Mouse (Mus musculus) hindbrain, embryonic 14.5 days (tissue): Measurements from ENCODE around the gene Pex3. TPM values are rescaled to one million over a fixed set of nuclear protein-coding genes. Genes with fewer than 3 reads are reported as not detected.

Experiments
- ATAC-seq: fragments of 200-750 bp; cut with Nextera tagmentation; 2 replicates; pipeline ENCODE4 v1.8.0; 2017; ENCODE audit warnings: moderate number of reproducible peaks, mild to moderate bottlenecking, moderate TSS enrichment, moderate library complexity; ENCODE audit not compliant: low FRiP score
- DNase-seq: peaks from one replicate; pipeline ENCODE4 v3.0.0-alpha.2; 2015; ENCODE audit warnings: low spot score
- H3K27ac ChIP-seq: fragments of 300-500 bp; sonication (generic); 2 replicates; pipeline ENCODE4 v1.5.1; 2014; ENCODE audit warnings: mild to moderate bottlenecking, moderate library complexity
- H3K27me3 ChIP-seq: fragments of 300-500 bp; sonication (generic); 2 replicates; pipeline ENCODE4 v1.6.1; 2014; ENCODE audit warnings: mild to moderate bottlenecking, low read length, mixed read lengths; ENCODE audit not compliant: control insufficient read depth, insufficient read depth
- H3K36me3 ChIP-seq: fragments of 300-500 bp; sonication (generic); replicated peaks from 2 replicates; pipeline ENCODE4 v1.6.1; 2014; ENCODE audit not compliant: control insufficient read depth, insufficient read depth
- H3K4me1 ChIP-seq: fragments of 300-500 bp; sonication (generic); replicated peaks from 2 replicates; pipeline ENCODE4 v1.6.1; 2014; ENCODE audit warnings: antibody characterized with exemption, low read length, mixed read lengths; ENCODE audit not compliant: control insufficient read depth, insufficient read depth
- H3K4me2 ChIP-seq: fragments of 300-500 bp; sonication (generic); replicated peaks from 2 replicates; pipeline ENCODE4 v1.6.1; 2014; ENCODE audit warnings: mild to moderate bottlenecking, moderate library complexity
- H3K4me3 ChIP-seq: fragments of 300-500 bp; sonication (generic); replicated peaks from 2 replicates; pipeline ENCODE4 v1.5.1; 2014; ENCODE audit warnings: mild to moderate bottlenecking, low read length
- H3K9ac ChIP-seq: fragments of 300-500 bp; sonication (generic); 2 replicates; pipeline ENCODE4 v1.6.1; 2014
- H3K9me3 ChIP-seq: fragments of 300-500 bp; sonication (generic); 2 replicates; pipeline ENCODE4 v1.6.1; 2016; ENCODE audit warnings: low read length; ENCODE audit not compliant: control insufficient read depth
- WGBS: fragments of 180-500 bp; shearing (Covaris S2); extraction: QIAGEN DNeasy Blood & Tissue Kit; methylation state at CpG from one replicate; pipeline ENCODE4 v1.1.7; 2014; 5-methylcytosine and 5-hydroxymethylcytosine counted together
- polyA plus RNA-seq: library from polyadenylated mRNA; unstranded; fragments of >200 nt; fragmentation: Nextera tagmentation; extraction: Ambion mirVana; gene quantifications from 2 replicates; pipeline ENCODE4 v1.2.1, GENCODE M21; 2014

Gene Pex3
- polyA plus RNA-seq, 1 experiment from 2014 or later = 30.8 TPM

DNA sequence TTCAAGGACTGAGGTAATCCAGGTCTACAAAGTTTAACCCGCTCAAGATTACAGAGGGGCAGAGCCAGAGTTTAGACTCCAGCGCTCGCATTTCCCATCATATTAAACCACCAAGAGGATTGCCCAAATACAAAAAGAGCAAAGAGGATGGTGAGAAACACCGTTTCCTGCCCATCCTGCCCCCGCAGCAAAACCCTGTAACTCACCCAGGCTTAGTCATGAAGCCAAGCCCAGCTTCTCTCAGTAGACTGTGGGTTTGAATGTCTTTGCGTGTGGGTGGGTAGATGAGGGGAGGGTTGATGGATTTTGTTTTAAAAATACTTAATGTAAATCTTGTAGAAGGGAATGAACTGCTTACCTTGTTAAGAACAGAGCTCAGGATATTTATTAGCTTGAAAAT, 19.5 kb upstream of the Pex3 start:
- Histone ChIP-seq H3K36me3 (no peaks in the 10 kb centered on the region), H3K4me2 (no peak overlapping the region), H3K9me3 (no peaks in the 10 kb centered on the region), H3K27ac (no peak overlapping the region), H3K9ac (no peak overlapping the region), H3K4me1 (no peaks in the 10 kb centered on the region), H3K27me3 (no peaks in the 10 kb centered on the region), H3K4me3 (no peak overlapping the region)
- no peak for ATAC-seq
- 93% methylated on average over 6 of the region's 6 CpGs for WGBS
- no peak for DNase-seq

DNA sequence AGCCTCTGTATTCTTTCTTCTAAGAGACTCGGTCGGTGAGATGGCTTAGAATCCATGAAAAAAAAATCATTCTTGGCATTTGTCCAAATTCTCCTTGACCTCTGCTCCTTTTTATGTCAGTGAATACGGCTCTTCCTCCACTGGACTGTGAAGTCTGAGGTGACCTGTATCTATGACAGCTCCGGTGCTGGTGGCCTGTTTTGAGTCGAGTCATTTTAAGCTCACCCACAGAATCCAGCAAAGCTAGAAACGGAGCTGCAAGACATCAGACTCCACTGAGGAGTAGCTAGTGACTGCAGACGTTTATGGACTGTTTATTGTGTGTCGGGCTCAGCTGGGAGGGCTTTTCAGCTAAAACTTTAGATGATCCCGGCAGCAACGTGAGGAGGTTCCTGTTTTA, 19.1 kb upstream of the Pex3 start:
- DNase-seq = no peak
- H3K4me1 ChIP-seq = no peaks in the 10 kb centered on the region
- H3K27me3 ChIP-seq = no peaks in the 10 kb centered on the region
- H3K9ac ChIP-seq = no peak overlapping the region
- no peak for ATAC-seq
- H3K27ac ChIP-seq = no peak overlapping the region
- H3K36me3 ChIP-seq = no peaks in the 10 kb centered on the region
- H3K4me3 ChIP-seq = no peak overlapping the region
- H3K9me3 ChIP-seq = no peaks in the 10 kb centered on the region
- no peak overlapping the region for H3K4me2 ChIP-seq
- WGBS = 56% methylated on average over 10 of the region's 10 CpGs

DNA sequence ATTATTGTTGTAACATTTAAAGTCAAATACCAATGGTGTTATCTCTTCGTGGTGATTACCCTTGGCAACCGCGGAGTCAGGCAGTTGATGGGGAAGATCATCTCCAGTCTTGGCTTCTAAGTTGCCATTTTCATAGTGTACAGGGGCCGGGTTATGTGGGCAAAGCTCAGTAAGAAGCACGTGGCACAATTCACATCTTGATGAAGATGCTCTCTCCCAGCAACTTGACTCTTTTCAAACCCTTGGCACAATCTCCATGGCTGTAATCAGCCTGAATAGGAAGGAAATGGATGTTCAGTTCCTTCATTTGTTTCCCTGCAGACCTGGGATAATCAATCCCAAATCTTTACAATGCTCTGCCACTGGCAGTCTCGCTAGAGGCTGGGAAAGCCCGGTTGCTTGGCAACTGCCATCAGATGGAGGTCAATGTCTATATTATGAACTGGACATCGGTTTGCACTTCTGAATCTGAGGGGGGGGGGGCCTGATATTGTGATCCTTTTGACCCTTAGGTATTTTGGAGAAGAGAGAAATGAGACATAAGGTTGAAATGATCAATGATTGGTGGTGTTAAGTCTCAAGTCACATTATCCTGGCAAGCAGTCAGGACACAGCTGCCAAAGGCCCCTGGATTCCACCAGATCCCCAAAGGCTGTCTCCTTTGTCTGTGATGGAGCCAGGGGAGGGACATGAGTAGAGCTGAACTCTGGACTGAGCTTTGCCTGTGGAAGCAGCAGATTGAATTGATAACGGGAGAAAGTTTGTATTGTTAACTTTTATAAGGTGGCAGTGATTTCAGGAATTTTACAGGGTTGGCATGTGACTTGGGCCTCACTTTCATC, 18.0 kb upstream of the Pex3 start:
- no peaks in the 10 kb centered on the region for H3K4me1 ChIP-seq
- no peak overlapping the region for H3K4me3 ChIP-seq
- 29% methylated on average over 9 of the region's 9 CpGs for WGBS
- H3K9me3 ChIP-seq = no peaks in the 10 kb centered on the region
- H3K36me3 ChIP-seq = no peaks in the 10 kb centered on the region
- DNase-seq (no peak), ATAC-seq (peak; percentile 50)
- H3K27me3 ChIP-seq = no peaks in the 10 kb centered on the region
- no peak overlapping the region for H3K9ac ChIP-seq
- H3K4me2 ChIP-seq = no peak overlapping the region
- no peak overlapping the region for H3K27ac ChIP-seq

DNA sequence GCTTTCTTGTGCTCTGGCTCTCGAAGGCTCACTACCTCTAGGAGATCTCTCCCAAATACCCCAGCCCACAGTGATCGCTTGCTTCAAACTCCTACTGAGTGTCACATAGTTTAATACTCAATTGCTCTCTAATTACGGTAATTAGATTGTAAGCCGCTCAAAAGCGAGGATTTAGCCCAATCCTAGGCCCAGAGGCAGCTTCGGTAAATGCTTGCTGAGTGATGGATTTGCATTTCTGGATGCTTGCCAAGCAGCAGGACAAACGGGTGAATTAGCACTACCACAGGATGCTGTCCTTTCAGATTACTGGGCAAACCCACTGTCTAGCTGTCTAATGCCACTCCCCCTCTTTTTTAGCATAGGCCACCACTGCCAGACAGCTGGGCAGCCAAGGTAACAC, 16.9 kb upstream of the Pex3 start:
- DNase-seq (peak; percentile 63), ATAC-seq (peak; percentile 58; the same call in 1 of the 2 replicates)
- Histone ChIP-seq H3K4me2 (no peak overlapping the region), H3K4me1 (0 out of 2 replicates have a peak, but pooled peaks cover 2% of the 10 kb centered on the region), H3K36me3 (no peaks in the 10 kb centered on the region), H3K4me3 (no peak overlapping the region), H3K9ac (no peak overlapping the region), H3K27ac (no peak overlapping the region), H3K27me3 (no peaks in the 10 kb centered on the region), H3K9me3 (no peaks in the 10 kb centered on the region)
- 28% methylated on average over 7 of the region's 7 CpGs for WGBS

DNA sequence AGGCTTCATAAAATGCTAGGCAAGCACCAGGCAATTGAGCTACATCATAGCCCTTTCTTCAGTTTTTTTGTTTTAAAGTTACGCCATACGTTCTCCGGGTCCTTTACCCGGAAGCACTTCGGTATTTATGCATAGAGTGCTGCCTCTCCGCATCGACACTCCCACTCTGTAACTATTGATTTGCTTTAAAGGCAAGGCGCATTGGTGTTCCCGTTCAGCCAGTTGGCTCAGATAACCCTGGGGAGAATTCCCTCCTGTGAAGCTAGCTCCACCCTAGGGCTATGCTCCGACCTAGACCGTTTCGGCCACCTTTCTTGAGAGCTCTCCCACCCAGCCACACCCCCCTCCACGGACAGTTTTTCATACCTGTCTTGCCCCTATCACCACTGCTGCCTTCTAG, 13.5 kb upstream of the Pex3 start:
- 68% methylated on average over 13 of the region's 13 CpGs for WGBS
- H3K36me3 ChIP-seq = no peaks in the 10 kb centered on the region; the same call in 1 of the 2 replicates
- no peak for DNase-seq

DNA sequence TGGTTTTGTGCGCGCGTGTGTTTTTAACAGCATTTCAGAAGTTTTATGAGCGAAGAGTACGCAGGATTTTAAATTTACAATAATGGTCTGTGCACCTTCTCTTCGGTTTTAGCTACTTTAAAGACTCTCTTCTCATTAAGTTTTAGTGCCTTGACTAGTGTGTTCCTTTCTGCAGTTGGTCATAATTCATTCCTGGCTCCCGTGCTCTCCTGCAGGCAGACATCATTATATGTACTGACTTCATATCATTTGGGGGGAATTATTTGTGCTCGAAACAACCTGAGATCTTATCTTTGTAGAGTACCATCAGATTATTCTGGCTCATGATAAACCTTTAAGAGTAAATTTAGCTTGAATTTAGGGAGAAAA, 12.1 kb upstream of the Pex3 start:
- 0 out of 2 replicates have a peak overlapping the region, but pooled peaks have one; percentile 9 for H3K9ac ChIP-seq

More for the DNA sequence above, 13.5 kb upstream of the Pex3 start:
- no peak overlapping the region for H3K27ac ChIP-seq
- no peak overlapping the region for H3K9ac ChIP-seq
- no peak overlapping the region for H3K4me3 ChIP-seq
- no peaks in the 10 kb centered on the region for H3K9me3 ChIP-seq
- no peaks in the 10 kb centered on the region for H3K27me3 ChIP-seq
- H3K4me2 ChIP-seq = no peak overlapping the region
- ATAC-seq = no peak
- 0 out of 2 replicates have a peak, but pooled peaks cover 3% of the 10 kb centered on the region for H3K4me1 ChIP-seq

DNA sequence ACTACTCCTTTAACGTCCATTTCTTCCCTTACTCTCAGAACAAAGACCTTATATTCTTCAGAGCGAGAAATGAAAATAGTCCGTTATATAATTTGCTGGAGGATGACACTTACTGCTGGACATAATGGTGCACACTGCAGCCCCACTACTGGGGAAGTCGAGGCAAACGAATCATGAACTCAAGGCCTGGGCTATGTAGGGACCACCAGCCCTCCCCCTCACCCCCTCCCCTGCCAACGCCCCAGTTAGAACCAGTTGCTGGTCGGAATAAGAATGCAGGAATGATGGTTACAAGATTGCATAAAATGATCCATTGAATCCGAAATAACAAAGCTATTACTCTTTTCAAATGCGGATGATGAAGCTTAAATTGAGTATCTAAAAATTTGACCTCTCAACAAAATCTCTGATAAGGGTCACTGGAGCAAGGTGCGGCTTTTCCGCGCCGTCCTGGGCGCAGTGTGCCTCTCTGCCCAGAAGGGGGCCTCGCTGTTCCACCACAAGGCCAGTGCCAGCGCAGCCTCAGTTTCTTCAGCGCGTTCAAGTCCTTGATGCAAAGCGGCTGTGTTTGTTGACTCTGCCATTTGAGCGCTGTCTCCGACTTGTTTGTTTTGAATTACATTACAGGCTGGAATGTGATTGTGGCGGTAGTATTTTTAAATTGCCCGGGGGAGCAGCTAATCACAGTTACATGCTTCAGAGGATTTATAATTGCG, 11.6 kb upstream of the Pex3 start:
- 27% methylated on average over 24 of the region's 24 CpGs for WGBS
- H3K4me3 ChIP-seq = peak overlapping the region; percentile 11; the same call in 1 of the 2 replicates
- peak; percentile 88 for ATAC-seq
- peak; percentile 83 for DNase-seq
- H3K27me3 ChIP-seq = no peaks in the 10 kb centered on the region
- 0 out of 2 replicates have a peak overlapping the region, but pooled peaks have one; percentile 9 for H3K9ac ChIP-seq
- H3K4me1 ChIP-seq = 0 out of 2 replicates have a peak, but pooled peaks cover 3% of the 10 kb centered on the region
- peak overlapping the region; percentile 55 for H3K4me2 ChIP-seq
- H3K9me3 ChIP-seq = no peaks in the 10 kb centered on the region
- no peaks in the 10 kb centered on the region; the same call in 1 of the 2 replicates for H3K36me3 ChIP-seq
- H3K27ac ChIP-seq = no peak overlapping the region

More for the DNA sequence above, 12.1 kb upstream of the Pex3 start:
- Histone ChIP-seq H3K36me3 (no peaks in the 10 kb centered on the region; the same call in 1 of the 2 replicates), H3K4me1 (0 out of 2 replicates have a peak, but pooled peaks cover 3% of the 10 kb centered on the region), H3K4me3 (peak overlapping the region; percentile 11; the same call in 1 of the 2 replicates), H3K27me3 (no peaks in the 10 kb centered on the region), H3K9me3 (no peaks in the 10 kb centered on the region), H3K27ac (no peak overlapping the region), H3K4me2 (peak overlapping the region; percentile 55)
- WGBS = 54% methylated on average over 8 of the region's 8 CpGs
- ATAC-seq (no peak), DNase-seq (no peak)

DNA sequence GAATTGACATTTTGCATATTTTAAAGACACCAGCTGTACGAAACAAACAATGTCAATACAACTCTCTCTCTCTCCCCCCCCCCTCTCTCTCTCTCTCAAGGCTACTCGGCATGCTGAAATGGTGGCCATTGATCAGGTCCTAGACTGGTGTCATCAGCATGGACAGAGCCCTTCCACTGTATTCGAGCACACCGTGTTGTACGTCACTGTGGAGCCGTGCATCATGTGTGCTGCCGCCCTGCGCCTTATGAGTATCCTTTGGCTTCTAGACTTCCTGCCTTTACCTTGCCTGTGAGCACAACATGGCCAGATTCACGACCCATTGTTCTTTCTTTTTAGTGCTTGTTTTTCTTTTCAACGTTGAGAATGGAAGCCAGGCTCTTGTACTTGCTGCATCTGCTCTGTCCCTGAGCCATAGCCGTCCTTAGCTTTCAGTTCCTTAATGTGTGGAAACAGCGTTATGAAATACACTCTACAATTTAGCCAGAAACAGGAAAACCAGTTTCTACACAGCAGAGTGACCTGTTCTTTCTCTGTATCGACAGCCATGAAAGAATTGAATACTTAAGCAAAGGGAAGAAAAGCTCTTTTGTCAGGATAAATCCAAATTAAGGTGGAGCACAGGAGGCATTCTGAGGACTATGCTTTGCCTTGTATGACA, 7.2 kb upstream of the Pex3 start:
- Histone ChIP-seq H3K27ac (no peak overlapping the region), H3K9me3 (no peaks in the 10 kb centered on the region), H3K4me1 (0 out of 2 replicates have a peak, but pooled peaks cover 3% of the 10 kb centered on the region), H3K36me3 (no peaks in the 10 kb centered on the region; the same call in 1 of the 2 replicates), H3K9ac (no peak overlapping the region), H3K4me2 (no peak overlapping the region), H3K4me3 (no peak overlapping the region), H3K27me3 (no peaks in the 10 kb centered on the region)
- DNase-seq (no peak), ATAC-seq (no peak)
- 90% methylated on average over 13 of the region's 13 CpGs for WGBS

DNA sequence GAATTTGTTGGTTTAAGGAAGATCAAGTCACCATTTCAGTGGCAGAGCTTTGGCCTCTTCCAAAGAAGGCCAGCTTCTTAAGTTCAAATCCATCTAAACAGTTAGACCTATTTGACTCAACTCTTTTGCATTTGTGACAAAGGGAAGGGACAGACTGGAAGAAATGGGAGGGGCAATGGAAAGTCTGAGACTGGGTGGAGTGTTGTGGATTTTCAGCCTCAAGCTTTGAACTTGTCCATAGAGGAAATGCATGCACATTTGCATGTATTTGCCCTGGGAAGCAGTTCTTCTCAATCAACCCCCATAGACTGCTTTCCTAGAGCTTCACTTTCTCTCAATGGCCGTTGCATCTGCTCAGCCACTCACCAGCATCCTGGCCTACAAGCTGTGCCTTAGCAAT, 1.4 kb upstream of the Pex3 start:
- H3K4me3 ChIP-seq = no peak overlapping the region
- no peak for DNase-seq
- no peaks in the 10 kb centered on the region for H3K27me3 ChIP-seq
- H3K9ac ChIP-seq = no peak overlapping the region
- H3K4me2 ChIP-seq = no peak overlapping the region
- H3K27ac ChIP-seq = no peak overlapping the region
- H3K36me3 ChIP-seq = no peaks in the 10 kb centered on the region; the same call in 1 of the 2 replicates
- WGBS = 88% methylated on average over 1 of the region's 1 CpGs
- no peaks in the 10 kb centered on the region for H3K9me3 ChIP-seq
- no peak for ATAC-seq
- peaks cover 8% of the 10 kb centered on the region; the same call in 1 of the 2 replicates for H3K4me1 ChIP-seq
